Mouse (Mus musculus) spleen, adult 12 weeks (tissue): Measurements from ENCODE around the gene Nmrk1.
A peak's percentile ranks its signal among the peaks of the same experiment; 100 is the strongest.
"Not testable (repeated sequence)": the region's sequence is repeated elsewhere in the genome, so short reads cannot be mapped to it uniquely, and the experiment has no call there.

Experiments used
- DNase-seq: peaks from one replicate; pipeline ENCODE4 v3.0.0; 2022; ENCODE audit warnings: low spot score

Nmrk1 gene

GRCm38 (mm10) chr19:18631644-18632219 lies at the start of gene Nmrk1, which contains the start of gene Ostf1:
Gene Nmrk1 (plus strand): TSS chr19:18631950.
Gene Ostf1 (minus strand): TSS chr19:18631823.
- DNase-seq = peak; percentile 95

GRCm38 (mm10) chr19:18582226-18582625 lies 49.5 kb upstream of the Nmrk1 start:
- no peak for DNase-seq

DNA sequence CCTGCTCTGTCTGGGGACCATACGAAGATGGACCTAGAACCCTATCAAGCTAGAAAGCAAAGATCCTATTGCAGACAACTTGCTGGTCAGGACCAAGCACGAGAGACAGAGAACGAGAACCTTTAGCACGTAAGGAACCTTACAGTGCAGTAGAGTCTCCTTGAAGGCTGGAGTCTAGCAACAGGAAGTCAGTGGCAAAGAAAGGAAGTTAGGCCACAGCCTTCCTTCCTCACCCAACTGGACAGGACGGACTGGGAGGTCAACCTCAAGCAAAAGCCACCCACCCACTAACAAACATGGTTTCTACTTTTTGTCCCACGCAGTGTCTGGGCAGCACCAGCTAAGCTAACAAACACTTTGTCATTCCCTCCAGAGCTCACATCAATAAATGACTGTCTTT lies 48.9 kb upstream of the Nmrk1 start:
- DNase-seq = no peak

GRCm38 (mm10) chr19:18583706-18584105 lies 48.0 kb upstream of the Nmrk1 start:
- DNase-seq = no peak

- DNase-seq = no peak
Measured at GRCm38 (mm10) chr19:18584621-18585020, 47.1 kb upstream of the Nmrk1 start.

- no peak for DNase-seq
Measured at GRCm38 (mm10) chr19:18587118-18587517, 44.6 kb upstream of the Nmrk1 start.

DNA sequence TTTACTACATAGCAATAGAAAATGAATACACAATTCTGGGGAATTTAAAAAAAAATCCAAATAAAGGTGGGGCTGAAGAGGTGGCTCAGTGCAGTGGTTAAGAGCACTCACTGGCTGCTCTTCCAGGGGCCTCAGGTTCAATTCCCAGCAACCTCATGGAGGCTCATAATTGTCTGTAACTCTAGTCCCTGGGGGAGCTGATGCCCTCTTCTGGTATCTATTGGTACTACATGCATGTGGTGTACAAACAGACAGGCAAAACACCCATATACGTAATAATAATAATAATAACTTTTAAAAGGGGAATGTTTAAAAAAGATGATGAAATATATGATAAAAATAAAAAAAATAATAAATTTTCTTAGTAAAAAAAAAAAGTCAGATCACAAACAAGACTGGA lies 43.5 kb upstream of the Nmrk1 start:
- DNase-seq = no peak

- not testable (repeated sequence) for DNase-seq
Measured at GRCm38 (mm10) chr19:18588801-18589200, 42.9 kb upstream of the Nmrk1 start.

- DNase-seq = no peak
Measured at GRCm38 (mm10) chr19:18589276-18589675, 42.5 kb upstream of the Nmrk1 start.

- DNase-seq = no peak
Measured at GRCm38 (mm10) chr19:18590234-18590633, 41.5 kb upstream of the Nmrk1 start.

GRCm38 (mm10) chr19:18590942-18591354 lies 40.8 kb upstream of the Nmrk1 start:
- DNase-seq = no peak

GRCm38 (mm10) chr19:18592919-18593318 lies 38.8 kb upstream of the Nmrk1 start:
- no peak for DNase-seq

DNA sequence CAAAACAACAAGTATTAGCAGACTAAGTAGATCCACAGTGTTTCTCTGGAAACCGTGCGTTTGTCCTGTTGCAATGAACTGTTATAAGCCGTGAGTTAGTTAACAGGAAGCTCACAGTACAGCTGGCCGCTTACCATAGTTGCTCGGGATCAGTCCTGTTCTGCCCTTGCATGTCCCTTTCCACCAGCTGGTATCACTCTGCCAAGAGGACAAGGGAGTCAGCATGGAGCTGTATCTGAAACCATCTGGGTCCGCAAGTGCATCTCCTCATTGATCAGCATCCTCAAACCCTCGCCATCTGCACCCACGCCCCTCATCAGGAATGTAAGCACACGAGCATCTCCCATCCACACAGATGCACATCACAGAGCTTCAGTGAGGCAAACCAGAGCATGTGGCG lies 38.0 kb upstream of the Nmrk1 start:
- DNase-seq = no peak

GRCm38 (mm10) chr19:18596876-18597275 lies 34.9 kb upstream of the Nmrk1 start:
- DNase-seq = no peak

- no peak for DNase-seq
Measured at GRCm38 (mm10) chr19:18597772-18598171, 34.0 kb upstream of the Nmrk1 start.

- DNase-seq = no peak
Measured at GRCm38 (mm10) chr19:18598265-18598926, 33.4 kb upstream of the Nmrk1 start.

- DNase-seq = no peak
Measured at GRCm38 (mm10) chr19:18599051-18599450, 32.7 kb upstream of the Nmrk1 start.

GRCm38 (mm10) chr19:18599650-18600049 lies 32.1 kb upstream of the Nmrk1 start:
- DNase-seq = no peak

GRCm38 (mm10) chr19:18600611-18601010 lies 31.1 kb upstream of the Nmrk1 start:
- no peak for DNase-seq

DNA sequence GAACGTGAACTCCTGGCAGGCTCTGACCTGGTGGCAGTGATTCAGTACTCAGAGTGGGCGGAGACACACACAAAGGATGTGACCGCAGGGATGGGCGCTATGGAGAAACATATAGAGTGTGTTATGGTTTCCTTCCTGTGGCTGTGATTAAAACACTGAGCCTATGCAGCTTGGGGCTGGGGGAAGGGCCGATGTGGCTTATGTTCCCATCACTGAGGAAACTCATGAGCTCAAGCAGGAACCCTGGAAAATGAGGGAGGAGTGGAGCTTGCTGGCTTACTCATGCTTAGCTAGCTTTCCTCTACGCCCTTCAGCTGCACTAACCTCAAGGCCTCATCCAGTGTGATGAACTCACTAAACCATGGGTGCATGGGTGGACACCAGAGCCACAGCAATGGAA lies 28.7 kb upstream of the Nmrk1 start:
- DNase-seq = no peak

- no peak for DNase-seq
Measured at GRCm38 (mm10) chr19:18607907-18608306, 23.8 kb upstream of the Nmrk1 start.

- DNase-seq = no peak
Measured at GRCm38 (mm10) chr19:18608975-18609374, 22.8 kb upstream of the Nmrk1 start.

DNA sequence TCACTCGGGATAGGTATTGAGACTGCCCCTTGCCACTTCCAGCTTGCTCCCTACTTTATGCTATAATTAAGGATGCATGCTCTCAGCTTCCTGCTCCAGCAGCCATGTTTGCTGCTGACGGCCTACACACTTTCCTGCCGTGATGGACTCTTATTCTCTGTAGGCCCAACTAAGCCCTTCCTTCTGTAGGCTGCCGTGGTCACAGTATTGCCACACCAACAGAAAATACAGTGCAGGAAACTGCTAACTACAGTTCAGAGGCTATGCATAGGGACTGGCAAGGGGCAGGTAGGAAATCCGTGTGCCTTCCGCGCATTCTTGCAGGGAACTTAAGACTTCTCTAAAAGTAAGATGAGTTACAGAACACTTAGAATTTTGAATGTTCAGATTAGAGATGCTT lies 17.4 kb upstream of the Nmrk1 start:
- DNase-seq = no peak

DNA sequence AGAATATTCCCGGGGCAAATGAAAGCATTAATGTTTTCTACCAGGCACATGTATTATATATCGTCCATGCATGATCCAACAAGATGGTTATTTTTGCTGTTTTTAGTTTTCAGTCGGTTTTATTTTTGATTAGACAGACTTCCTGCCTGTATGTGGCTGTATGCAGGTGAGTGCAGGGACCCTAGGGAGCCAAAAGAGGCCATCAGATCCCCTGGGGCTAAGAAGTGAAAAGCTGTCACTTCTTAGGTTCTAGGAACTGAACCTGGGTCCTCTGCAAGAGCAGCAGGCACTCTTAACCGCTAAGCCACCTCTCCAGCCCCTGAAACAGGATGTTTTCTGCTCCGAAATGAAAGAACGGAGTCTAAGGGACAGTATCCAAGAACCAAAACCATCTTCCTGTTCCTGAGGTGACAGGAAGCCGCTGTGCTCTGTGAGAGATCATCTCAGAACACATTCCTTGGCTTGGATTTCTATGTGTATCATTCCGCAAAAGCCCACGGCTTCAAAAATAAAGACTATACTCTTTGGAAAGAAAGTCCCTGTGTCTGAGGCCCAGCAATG lies 16.0 kb upstream of the Nmrk1 start:
- DNase-seq = no peak
